Mouse (Mus musculus): ENCODE measurements at regions not wholly inside any gene's neighbourhood (a gene's known extent, or its start where the extent isn't known, plus 50 kb on each side); places are given as distances from the start of the nearest gene placed in this dataset.

- TF ChIP-seq CTCF (IDR thresholded peaks at IDR 0.05; ENCODE audit: borderline replicate concordance, insufficient read depth, low read depth, low read length) (no peak), POLR2A (IDR thresholded peaks at IDR 0.05; ENCODE audit: borderline replicate concordance, insufficient read depth, low read length) (no peak)
These were observed 356.5 kb downstream of the Rps15a start for GRCm38 (mm10) chr7:117759506-117759905.
